Mouse (Mus musculus): ENCODE measurements around the gene Fbp2.

Gene Fbp2

DNA sequence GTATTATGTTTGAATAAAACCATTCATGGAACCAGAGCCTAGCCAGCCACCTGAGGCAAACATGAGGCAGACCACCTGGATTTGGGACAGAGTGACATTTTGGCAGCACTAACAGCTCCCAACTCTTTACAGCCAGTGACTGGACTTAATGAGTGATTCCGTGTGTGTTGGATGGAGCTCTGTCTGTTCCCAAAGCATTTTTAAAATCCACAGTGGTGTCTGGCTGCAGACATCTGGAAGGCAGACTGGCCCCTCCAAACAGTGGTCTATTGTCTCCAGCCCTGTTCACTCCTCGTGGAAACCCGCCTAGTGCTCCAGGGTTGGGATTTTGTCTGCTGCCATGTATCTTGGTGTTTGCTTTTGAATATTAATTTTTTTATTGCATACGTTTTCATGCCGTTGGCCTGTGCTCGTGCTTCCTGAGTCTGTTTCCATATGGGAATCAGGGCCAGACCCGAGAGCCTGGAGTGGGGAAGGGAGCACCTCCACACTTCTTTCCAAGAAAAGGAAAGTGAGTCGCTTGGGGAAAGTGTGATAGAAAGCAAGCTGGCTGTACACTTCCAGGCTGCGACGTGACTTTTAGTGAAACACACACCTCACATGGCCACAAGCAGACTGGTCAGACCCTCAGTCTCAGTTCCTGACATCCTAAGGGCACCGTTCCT, 7.6 kb upstream of the Fbp2 start:
- in situ Hi-C loops (cut with MboI, MseI), result loop anchor here in 1 of 2 experiments (25.0 kb wide), 1 partner anchor 728 kb away; the partner anchor contains the start of gene Zfp808

DNA sequence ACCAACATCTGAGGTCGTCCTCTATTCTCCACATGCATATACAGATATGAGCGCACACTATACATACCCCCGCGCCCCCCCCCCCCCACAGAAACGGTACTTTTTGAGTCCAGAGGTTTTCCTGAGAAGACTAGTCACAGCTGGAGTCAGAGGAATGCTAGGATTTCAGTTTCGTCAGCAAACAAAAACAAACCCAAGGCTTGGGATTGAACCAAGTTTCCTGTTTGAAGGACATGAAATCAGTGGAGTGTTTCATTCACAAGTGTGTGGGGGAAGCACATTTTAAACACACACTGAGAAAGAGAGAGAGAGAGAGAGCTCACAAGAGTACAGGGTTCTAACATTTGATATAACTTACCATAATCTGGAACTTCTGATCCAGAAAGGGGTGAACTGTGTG, 5.5 kb upstream of the Fbp2 start:
- in situ Hi-C loops (cut with MboI, MseI), result loop anchor here in 1 of 2 experiments (25.0 kb wide), 1 partner anchor 726 kb away; the partner anchor contains the start of gene Zfp808

DNA sequence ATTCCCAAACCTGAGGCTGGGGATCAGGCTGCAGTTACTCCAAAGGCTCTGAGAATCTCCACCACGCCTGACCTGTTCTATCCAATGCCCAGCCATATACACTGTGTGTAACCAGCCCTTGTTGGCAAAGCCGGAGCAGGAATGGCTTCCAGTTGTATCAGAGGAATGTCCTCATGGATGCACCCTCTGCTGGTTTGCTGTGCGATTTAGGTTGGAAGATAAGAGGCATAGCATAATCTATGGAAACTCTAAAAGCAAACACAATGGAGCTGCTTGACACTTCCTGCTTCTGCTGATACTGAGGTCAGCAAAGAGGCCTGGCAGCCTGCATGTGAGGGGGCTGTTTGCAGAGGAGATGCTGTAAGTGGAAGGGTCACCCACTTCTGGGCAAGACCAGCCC, 4.7 kb upstream of the Fbp2 start:
- in situ Hi-C loops (cut with MboI, MseI), result loop anchor here in 1 of 2 experiments (25.0 kb wide), 1 partner anchor 726 kb away; the partner anchor contains the start of gene Zfp808

DNA sequence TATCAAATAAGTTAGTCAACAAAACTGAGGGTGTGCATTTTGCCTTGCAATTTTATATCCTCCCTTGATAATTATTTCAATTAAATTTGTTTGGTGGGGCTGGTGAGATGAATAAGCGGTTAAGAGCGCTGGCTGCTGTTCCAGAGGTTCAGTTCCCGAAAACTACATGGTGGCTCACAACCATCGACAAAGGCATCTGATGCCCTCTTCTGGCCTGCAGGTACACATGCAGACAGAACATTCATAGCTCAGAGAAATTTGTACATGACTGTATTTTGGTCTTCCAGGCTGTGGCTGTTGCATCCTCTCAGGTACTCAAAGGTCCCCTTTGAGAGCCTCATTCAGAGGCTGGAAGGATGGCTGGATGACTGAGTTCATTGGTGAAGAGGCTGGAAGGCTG, 1.8 kb upstream of the Fbp2 start:
- in situ Hi-C loops (cut with MboI, MseI), result loop anchor here in 1 of 2 experiments (25.0 kb wide), 1 partner anchor 723 kb away; the partner anchor contains the start of gene Zfp808

DNA sequence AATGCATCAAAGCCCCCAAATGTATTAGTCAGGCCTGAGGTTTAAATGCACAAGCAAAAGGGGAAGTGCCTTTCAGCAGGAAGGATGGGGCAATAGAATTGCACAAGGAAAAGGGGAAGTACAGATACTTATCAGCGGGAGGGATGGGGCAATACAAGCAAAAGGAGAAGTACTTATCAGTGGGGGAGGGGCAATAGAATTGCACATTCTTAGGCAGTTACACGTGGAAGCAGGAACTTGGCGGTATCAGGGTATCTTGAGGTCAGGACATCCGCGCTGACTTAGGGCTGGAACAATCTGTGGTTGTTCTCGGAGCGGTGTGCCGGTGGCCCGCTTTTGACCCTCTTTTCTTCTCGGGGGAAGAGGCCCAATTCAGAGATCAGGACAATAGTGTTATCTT, 1.0 kb upstream of the Fbp2 start:
- in situ Hi-C loops (cut with MboI, MseI), result loop anchor here (5.0 to 25.0 kb wide), 3 partner anchors 232 to 722 kb away; partner anchors contain the start of genes Zfp808 (in 1 of the 2) and Zfp935 (in 1 of the 2)

DNA sequence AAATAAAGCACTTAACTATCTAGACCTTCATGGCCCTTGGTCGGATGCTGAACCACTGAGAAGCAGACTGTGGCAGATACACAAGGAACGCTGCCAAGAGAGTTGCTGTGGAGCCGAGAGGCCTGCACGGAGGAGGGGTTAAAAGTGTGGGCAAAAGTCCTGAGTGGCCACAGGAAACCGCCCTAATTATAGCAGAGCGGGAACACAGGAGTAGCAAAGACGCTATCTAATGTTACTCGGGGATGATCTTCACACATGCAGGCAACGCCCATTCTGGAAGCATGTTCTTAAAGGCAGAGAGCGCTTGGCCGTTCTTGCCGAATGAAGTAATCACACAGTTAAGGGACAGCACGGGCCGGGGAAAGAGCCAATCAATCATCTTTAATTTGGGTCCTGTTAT, 1.4 kb downstream of the Fbp2 start:
- in situ Hi-C loops (cut with MboI, MseI), result loop anchor here (5.0 to 25.0 kb wide), 3 partner anchors 230 to 720 kb away; partner anchors contain the start of genes Zfp808 (in 1 of the 2) and Zfp935 (in 1 of the 2)

DNA sequence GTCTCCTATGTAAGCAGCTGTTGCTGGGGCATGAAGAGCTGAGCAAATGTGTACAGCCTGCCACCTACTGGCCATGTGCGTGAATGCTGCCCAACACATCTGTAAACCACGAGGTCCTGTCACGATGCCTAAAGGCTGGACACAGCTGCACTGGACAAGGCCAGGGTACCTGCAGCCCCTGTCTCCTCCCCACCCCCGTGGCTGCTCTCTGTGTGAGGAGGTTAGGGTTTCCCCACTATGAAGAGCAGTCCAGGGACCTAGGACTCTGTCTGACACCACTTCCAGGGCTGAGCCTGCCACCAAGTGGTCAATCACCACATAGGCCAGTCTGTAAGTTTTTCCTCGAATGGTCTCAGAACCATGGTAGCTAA, 1.9 kb downstream of the Fbp2 start:
- in situ Hi-C loops (cut with MboI, MseI), result loop anchor here (5.0 to 25.0 kb wide), 3 partner anchors 229 to 719 kb away; partner anchors contain the start of genes Zfp808 (in 1 of the 2) and Zfp935 (in 1 of the 2)

DNA sequence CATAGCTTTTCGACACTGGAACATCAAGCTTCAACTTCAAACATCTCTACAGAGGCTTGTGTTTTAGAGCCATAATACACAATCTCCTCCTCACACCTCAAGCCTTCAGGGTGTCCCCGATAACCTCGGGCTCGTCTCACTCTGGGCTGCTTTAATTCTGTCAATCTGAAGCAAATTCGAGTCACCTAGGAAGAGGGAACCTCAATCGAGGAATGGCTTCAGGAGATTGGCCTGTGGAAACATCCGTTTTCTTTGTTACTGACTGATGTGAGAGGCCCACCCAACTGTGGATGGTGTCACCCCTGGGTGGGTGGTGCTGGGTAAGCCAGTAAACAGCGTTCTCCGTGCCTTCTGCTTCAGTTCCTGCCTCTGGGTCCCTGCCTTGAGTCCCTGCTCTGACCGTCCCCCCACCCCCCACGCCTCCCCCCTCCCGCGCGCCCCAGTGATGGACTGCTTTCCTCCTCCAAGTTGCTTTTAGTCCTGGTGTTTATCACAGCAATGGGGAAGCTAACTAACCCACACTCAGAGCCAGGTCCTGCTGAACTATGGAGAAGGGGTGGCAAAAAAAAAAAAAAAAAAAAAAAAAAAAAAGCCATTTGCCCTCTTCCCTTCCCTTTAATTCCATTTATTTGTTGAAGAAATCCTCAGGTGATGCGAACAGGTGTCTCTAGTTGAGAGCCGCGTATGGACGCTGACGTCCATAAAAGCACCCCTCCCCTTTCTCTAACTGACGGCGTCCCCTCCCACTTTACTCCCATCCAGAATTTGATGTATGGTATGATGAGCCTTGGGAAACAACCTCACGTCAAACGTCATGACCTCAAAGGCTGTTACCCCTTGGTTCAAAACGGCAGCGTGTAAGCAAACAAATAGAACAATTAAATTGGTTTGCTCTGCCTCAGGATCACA, 2.6 kb downstream of the Fbp2 start:
- in situ Hi-C loops (cut with MboI, MseI), result loop anchor here (5.0 to 25.0 kb wide), 3 partner anchors 228 to 718 kb away; partner anchors contain the start of genes Zfp808 (in 1 of the 2) and Zfp935 (in 1 of the 2)

DNA sequence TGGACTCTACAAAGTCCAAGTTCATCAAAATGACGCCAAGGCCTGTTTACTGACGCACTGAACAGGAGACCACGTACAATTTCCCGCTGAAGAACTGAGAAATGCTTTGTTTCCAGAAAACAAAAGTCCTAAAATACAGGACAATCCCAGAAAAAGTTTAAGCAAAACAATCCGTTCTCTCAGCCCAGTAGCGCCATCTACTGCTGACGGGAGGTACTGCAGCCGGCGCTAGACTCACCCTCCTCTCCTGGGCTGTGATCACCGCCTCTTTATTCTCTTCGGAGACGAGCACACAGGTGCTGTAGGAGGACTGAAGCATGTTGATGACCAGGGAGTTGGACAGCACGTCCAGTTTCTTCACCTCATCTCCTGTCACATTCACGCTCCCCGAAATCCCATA, 3.6 kb downstream of the Fbp2 start:
- in situ Hi-C loops (cut with MboI, MseI), result loop anchor here (5.0 to 25.0 kb wide), 6 partner anchors 87 to 717 kb away; partner anchors contain the start of genes Gm49359 (in 2 of the 2), Platr25 (in 1 of the 2), Zfp808 (in 1 of the 2) and Zfp935 (in 1 of the 2)

DNA sequence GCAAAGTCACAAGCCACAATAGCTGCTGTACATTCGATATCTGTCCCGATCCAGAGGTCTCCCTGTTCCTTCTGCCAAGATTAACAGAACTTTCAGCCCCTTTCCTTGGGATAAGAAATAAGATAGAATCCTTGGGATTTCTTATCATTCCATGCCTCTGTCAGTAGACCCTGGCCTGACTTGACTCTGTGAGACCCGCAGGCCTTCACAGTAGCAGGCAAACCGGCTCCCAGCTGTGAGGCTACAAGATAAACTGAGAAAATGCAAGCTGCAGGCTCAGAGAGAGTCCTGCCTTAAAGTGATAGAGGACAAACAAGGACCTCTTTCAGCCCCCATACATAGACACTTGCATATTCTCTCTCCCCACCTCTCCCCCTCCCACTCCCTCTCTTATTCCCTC, 24.9 kb downstream of the Fbp2 start:
- in situ Hi-C loops (cut with MboI, MseI), result loop anchor here in 1 of 2 experiments (25.0 kb wide), 1 partner anchor 1021 kb away; no protein-coding TSS in a partner anchor

DNA sequence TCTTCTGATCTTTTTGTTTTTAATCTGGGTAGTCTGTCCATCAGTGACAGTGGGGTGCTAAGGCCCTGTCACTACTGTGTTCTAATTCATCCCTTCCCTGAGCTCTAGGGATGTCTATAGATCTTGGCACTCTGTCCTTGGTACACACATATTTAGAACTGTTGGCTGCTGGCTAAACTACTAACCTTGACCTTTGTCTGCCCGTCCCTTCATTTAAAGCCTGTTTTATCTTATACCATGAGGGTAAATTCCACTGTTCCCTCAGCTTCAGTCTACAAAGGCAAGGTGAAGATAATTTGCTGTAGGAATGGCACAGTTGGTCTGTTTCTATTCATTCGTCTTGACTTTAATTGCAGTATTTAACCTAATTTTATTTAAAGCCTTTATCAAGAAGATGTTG, 26.0 kb downstream of the Fbp2 start:
- in situ Hi-C loops (cut with MboI, MseI), result loop anchor here in 1 of 2 experiments (25.0 kb wide), 1 partner anchor 1020 kb away; no protein-coding TSS in a partner anchor

DNA sequence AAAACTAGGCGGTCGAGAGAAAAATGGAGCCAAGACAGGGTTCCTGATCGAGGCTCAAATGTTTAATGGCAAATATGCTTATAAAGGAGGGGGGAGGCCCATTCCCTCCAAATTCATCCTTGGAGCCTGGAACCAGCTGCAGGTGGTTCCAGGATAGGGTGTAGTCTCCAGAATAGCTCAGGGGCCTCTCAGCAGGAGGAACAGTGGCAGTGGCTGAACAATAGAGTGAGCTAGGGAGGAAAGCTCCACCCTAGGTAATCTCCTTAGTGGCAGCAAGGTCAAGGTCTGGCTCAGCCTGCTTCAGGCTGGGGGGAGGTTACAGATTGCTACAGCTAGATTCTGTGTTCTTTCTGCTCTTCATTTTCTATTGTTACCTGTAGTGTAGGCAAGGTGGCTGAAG, 42.5 kb downstream of the Fbp2 start:
- in situ Hi-C loops (cut with MboI, MseI), result loop anchor here in 1 of 2 experiments (25.0 kb wide), 1 partner anchor 1597 kb away; no protein-coding TSS in a partner anchor

DNA sequence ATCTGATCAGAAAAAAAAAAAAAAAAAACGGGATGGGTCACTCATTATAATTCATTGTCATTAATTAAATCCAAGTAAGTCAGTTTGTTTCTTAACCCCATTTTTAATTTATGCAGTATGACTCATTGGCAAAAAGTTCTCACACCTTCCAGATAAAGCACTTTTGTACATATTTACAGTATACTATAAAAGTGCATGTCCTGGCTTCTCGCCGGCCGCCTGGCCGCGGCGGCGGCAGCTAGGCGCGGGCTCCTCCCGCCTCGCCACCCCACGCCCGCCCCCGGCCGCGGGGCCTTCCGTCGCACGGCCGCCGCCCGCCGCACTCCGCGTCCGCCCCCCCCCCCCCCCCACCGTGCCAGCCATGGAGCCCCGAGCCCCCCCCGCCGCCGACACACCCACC, 45.5 kb downstream of the Fbp2 start:
- in situ Hi-C loops (cut with MboI, MseI), result loop anchor here in 1 of 2 experiments (25.0 kb wide), 1 partner anchor 1600 kb away; no protein-coding TSS in a partner anchor

DNA sequence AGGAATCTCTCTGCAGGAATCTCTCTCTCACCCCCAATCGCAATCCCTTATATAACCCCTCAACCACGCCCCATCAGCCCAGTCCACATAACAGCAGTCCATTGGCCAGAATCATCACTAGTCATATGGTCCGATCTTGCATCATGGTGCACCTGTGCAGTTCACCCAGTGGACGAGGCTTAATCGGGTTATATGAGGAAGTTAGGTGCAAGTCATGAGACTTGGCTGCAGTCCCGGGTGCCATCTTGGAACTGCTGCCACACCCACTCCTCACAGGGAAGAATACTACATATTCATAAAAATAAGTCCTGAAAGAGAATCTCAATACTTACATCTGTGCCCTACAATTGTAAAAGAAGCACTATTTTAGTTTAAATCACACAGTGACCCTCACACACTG, 50.2 kb downstream of the Fbp2 start:
- in situ Hi-C loops (cut with MboI, MseI), result loop anchor here in 1 of 2 experiments (25.0 kb wide), 1 partner anchor 1604 kb away; no protein-coding TSS in a partner anchor
